9 mouse cellular contexts compared by ENCODE assay signal in the genomic region with DNA sequence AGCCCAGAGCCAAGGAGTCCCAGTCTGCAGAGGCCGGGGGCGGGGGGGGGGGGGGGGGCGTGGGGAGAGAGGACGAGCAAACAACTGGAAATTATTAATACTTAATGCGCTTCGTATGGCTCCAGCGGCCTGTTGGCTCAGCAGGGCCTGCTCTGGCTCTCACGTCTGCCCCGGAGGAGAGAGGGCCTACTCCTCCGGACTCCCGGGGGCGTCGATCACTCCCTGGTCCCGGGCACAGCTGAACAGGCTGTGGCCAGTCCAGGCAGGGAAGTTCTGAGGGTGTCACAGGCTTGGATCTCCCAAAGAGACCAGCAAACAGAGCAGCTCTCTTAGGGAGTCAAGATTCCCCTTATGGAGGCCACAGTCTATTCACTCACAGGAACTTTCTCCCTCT. TPM values are rescaled to one million over a fixed set of nuclear protein-coding genes. Genes with fewer than 3 reads are reported as not detected.
DNase-seq lines count a peak whose midpoint lies in the region; ATAC-seq lines count a peak whose summit lies in the region.
"Had no signal": no experiment of that assay in that cellular context is flagged by ENCODE, and none has a peak within 500 bp of the region (broad histone marks: within the 10 kb centered on the region; RNA-seq: fewer than 3 reads in every experiment).

No protein-coding gene starts in this region.

- H3K9ac ChIP-seq in intestine, embryonic 14.5 days (ENCODE audit: low read length), result peak overlapping the region; percentile 83
- H3K9ac ChIP-seq in midbrain, embryonic 13.5 days (replicated peaks), result peak overlapping the region; percentile 72

- no peaks in the 10 kb centered on the region for H3K9me3 ChIP-seq in intestine, embryonic 14.5 days (ENCODE audit: control insufficient read depth, low read length)
- H3K9me3 ChIP-seq in midbrain, embryonic 13.5 days, result no peaks in the 10 kb centered on the region

- DNase-seq in cerebellum, adult 11-12 months, result no peak
- peak; percentile 36 for DNase-seq in urinary bladder, adult 2 months (ENCODE audit: low spot score)
- DNase-seq in urinary bladder, postnatal 4 days (ENCODE audit: low spot score in 2 of 2), result no peak
- DNase-seq in intestine, embryonic 14.5 days (ENCODE audit: low spot score), result peak; percentile 83
- no peak for DNase-seq in thymus, postnatal 10 days (ENCODE audit: low spot score in 2 of 2)

- peaks cover 12% of the 10 kb centered on the region for H3K36me3 ChIP-seq in intestine, embryonic 14.5 days (ENCODE audit: control insufficient read depth, insufficient read depth, low read length)
- H3K36me3 ChIP-seq in midbrain, embryonic 13.5 days, result no peaks in the 10 kb centered on the region

- peak overlapping the region; percentile 58 for H3K27ac ChIP-seq in intestine, embryonic 14.5 days (ENCODE audit: low read depth)
- no peak overlapping the region for H3K27ac ChIP-seq in midbrain, embryonic 13.5 days

- peak overlapping the region; percentile 83 for H3K4me3 ChIP-seq in intestine, embryonic 14.5 days (ENCODE audit: low read depth, low read length)
- peak overlapping the region; percentile 63 for H3K4me3 ChIP-seq in midbrain, embryonic 13.5 days (replicated peaks)

- 1% methylated on average over 13 of the region's 14 CpGs for WGBS in intestine, embryonic 14.5 days
- 3% methylated on average over 7 of the region's 14 CpGs for WGBS in midbrain, embryonic 13.5 days

- H3K4me2 ChIP-seq in intestine, embryonic 14.5 days (ENCODE audit: low read length), result peak overlapping the region; percentile 71
- H3K4me2 ChIP-seq in midbrain, embryonic 13.5 days (replicated peaks), result peak overlapping the region; percentile 92

- no peaks in the 10 kb centered on the region for H3K27me3 ChIP-seq in intestine, embryonic 14.5 days (replicated peaks; ENCODE audit: control insufficient read depth, insufficient read depth, low read length)
- H3K27me3 ChIP-seq in midbrain, embryonic 13.5 days, result peaks cover 19% of the 10 kb centered on the region

- peak; percentile 11; the same call in 1 of the 2 replicates for ATAC-seq in cerebellum, adult (ENCODE audit: insufficient number of reproducible peaks, low FRiP score, low TSS enrichment)
- peak; percentile 29; the same call in 1 of the 2 replicates for ATAC-seq in intestine, embryonic 14.5 days (replicated peaks; ENCODE audit: low FRiP score, low TSS enrichment, low read depth)
- peak; percentile 46; the same call in 1 of the 2 replicates for ATAC-seq in midbrain, embryonic 13.5 days
- ATAC-seq in megakaryocyte-erythroid progenitor cell, adult 5-6 weeks (replicated peaks; ENCODE audit: low FRiP score, low TSS enrichment, poor library complexity, severe bottlenecking), result no peak

- peaks cover 19% of the 10 kb centered on the region for H3K4me1 ChIP-seq in intestine, embryonic 14.5 days (replicated peaks; ENCODE audit: control insufficient read depth, insufficient read depth, low read length)
- H3K4me1 ChIP-seq in midbrain, embryonic 13.5 days (replicated peaks), result peaks cover 17% of the 10 kb centered on the region; the same call in 1 of the 2 replicates

RNA-seq across cellular contexts. Expression of gene Rflnb, which starts 0.5 kb away (rescaled TPM):
- 23.1 and 25.6 TPM in 2 replicates for polyA plus RNA-seq in urinary bladder, adult 2 months (2012; rRNA removed)
- 50.1 and 53.8 TPM in 2 replicates for polyA plus RNA-seq in intestine, embryonic 14.5 days (2014; fragmentation: Nextera tagmentation; extraction: Ambion mirVana)
- polyA plus RNA-seq in midbrain, embryonic 13.5 days (2015; fragmentation: Nextera tagmentation; extraction: Ambion mirVana), result 6.2 and 7.2 TPM in 2 replicates
- total RNA-seq in megakaryocyte-erythroid progenitor cell, adult 5-6 weeks (2014; fragmentation: Nextera tagmentation), result 1.2 TPM in 1 of 2 replicates, not detected in the other
- total RNA-seq in megakaryocyte-erythroid progenitor cell, adult 5-6 weeks (2017), result 0.95 and 1.5 TPM in 2 replicates

RNA-seq across cellular contexts. Expression of gene 1700016K19Rik, which starts 28.4 kb away (rescaled TPM):
- 0.59 and 0.81 TPM in 2 replicates for polyA plus RNA-seq in urinary bladder, adult 2 months (2012; rRNA removed)
- polyA plus RNA-seq in intestine, embryonic 14.5 days (2014; fragmentation: Nextera tagmentation; extraction: Ambion mirVana), result 2.7 and 4.0 TPM in 2 replicates
- polyA plus RNA-seq in midbrain, embryonic 13.5 days (2015; fragmentation: Nextera tagmentation; extraction: Ambion mirVana), result 0.97 and 1.8 TPM in 2 replicates
- not detected in 2 replicates for total RNA-seq in megakaryocyte-erythroid progenitor cell, adult 5-6 weeks (2014; fragmentation: Nextera tagmentation)
- total RNA-seq in megakaryocyte-erythroid progenitor cell, adult 5-6 weeks (2017), result not detected in 2 replicates
- polyA plus RNA-seq: C2C12 had no signal

Comparison
In these comparisons a context has a peak if more than half of its experiments do, and no peak if none do; other contexts are left out.
1. DNase-seq: peak in urinary bladder, adult 2 months (single experiment) and intestine, embryonic 14.5 days (single experiment); none in cerebellum, adult 11-12 months (single experiment), urinary bladder, postnatal 4 days (0 of 2) and thymus, postnatal 10 days (0 of 2).